Mouse (Mus musculus) thymus, adult 2 months (tissue): ENCODE data around the gene Epgn. TPM values are rescaled to one million over a fixed set of nuclear protein-coding genes. Genes with fewer than 3 reads are reported as not detected.

Experiments used
- DNase-seq: peaks from one replicate; pipeline ENCODE4 v3.0.0; 2021
- H3K27ac ChIP-seq: fragments of 200-500 bp; 2 replicates; pipeline ENCODE4 v1.5.1; 2012; ENCODE audit warnings: low read length, control low read depth; ENCODE audit not compliant: control insufficient read depth, insufficient read depth
- H3K27me3 ChIP-seq: fragments of 200-500 bp; 2 replicates; pipeline ENCODE4 v1.6.1; 2012; ENCODE audit warnings: mild to moderate bottlenecking, low read length, moderate library complexity, mixed read lengths; ENCODE audit not compliant: control insufficient read depth, insufficient read depth
- H3K36me3 ChIP-seq: fragments of 200-500 bp; 2 replicates; pipeline ENCODE4 v1.6.1; 2012; ENCODE audit warnings: mild to moderate bottlenecking, low read length, moderate library complexity; ENCODE audit not compliant: control insufficient read depth, insufficient read depth
- H3K4me1 ChIP-seq: fragments of 200-500 bp; replicated peaks from 2 replicates; pipeline ENCODE4 v1.6.1; 2012; ENCODE audit warnings: low read length; ENCODE audit not compliant: control insufficient read depth, insufficient read depth
- H3K4me3 ChIP-seq: fragments of 200-500 bp; 2 replicates; pipeline ENCODE4 v1.5.1; 2012; ENCODE audit warnings: mild to moderate bottlenecking, low read length, control low read depth, moderate library complexity; ENCODE audit not compliant: control insufficient read depth, insufficient read depth
- CTCF ChIP-seq: fragments of 200-500 bp; IDR thresholded peaks from 2 replicates; pipeline ENCODE4 v1.5.1; 2012; ENCODE audit warnings: mild to moderate bottlenecking, control low read depth, low read length, moderate library complexity, borderline replicate concordance; ENCODE audit not compliant: control insufficient read depth, poor library complexity, insufficient read depth; ENCODE audit errors: extremely low read depth
- POLR2A ChIP-seq: fragments of 200-500 bp; IDR thresholded peaks from 2 replicates; pipeline ENCODE4 v1.6.1; 2012; ENCODE audit warnings: mild to moderate bottlenecking, low read length, control low read depth, moderate library complexity; ENCODE audit not compliant: control insufficient read depth, poor library complexity, insufficient read depth; ENCODE audit errors: extremely low read depth
- WGBS: fragments of 180-500 bp; shearing (Covaris S2); methylation state at CpG from one replicate; pipeline ENCODE4 v1.1.7; 2018; 5-methylcytosine and 5-hydroxymethylcytosine counted together
- polyA plus RNA-seq: library from polyadenylated mRNA; depleted of rRNA; stranded (reverse); fragments of >200 nt; gene quantifications from 2 replicates; pipeline ENCODE4 v1.2.3, GENCODE M21; 2012; rRNA removed

Gene Epgn
- polyA plus RNA-seq, result 0.08 TPM in 1 of 2 replicates, not detected in the other

DNA sequence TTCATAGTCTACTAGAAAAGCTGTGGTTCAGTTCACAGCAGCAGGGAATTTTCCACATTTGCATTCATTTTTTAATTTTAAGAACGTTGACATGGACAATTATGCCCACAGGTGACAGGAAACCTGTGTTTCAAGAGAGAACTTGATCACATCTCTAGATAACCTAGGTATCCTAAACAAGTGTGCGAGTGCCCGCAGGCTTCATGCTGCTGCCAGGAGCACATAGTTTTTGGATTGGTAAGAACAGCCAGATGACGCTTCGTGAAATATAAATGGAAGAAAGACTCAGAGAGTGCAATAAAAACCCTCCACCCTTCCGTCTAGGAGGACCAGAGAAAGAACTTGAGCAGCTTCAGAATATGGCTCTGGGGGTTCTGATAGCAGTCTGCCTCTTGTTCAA, at the start of gene Epgn:
Gene Epgn, plus strand, starts transcription at position 301 of the 400 bp plus-strand sequence.
- H3K36me3 ChIP-seq, result no peaks in the 10 kb centered on the region
- H3K27ac ChIP-seq, result no peak within 1 kb of the TSS
- WGBS, result 85% methylated on average over 6 of the region's 6 CpGs
- TF ChIP-seq CTCF (no peak), POLR2A (no peak)
- H3K4me1 ChIP-seq, result no peaks in the 10 kb centered on the region
- no peak for DNase-seq
- H3K4me3 ChIP-seq, result no peak within 1 kb of the TSS
- no peaks in the 10 kb centered on the region for H3K27me3 ChIP-seq

DNA sequence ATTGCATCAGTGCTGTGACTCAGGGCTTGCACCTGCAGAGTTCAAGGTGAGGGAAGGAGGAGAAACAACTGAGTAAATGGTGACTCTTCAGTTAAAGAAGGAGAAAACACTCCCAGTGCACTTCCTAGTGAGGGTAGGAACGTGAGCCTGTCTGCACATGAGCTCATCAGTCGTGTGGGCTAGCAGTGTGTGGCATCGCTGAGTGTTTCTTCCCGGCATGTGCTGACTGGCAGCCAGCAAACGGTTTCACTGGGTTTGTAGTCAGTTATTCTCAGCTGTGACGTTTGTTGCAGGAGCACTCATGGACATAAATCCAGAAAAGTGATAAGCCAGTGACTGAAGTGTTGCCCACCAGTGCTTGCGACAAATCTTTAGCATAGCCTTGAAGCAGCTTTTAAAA, 47.0 kb upstream of the Epgn start:
- no peaks in the 10 kb centered on the region for H3K27me3 ChIP-seq
- no peaks in the 10 kb centered on the region for H3K36me3 ChIP-seq
- no peak overlapping the region for H3K4me3 ChIP-seq
- 95% methylated on average over 7 of the region's 7 CpGs for WGBS
- no peaks in the 10 kb centered on the region for H3K4me1 ChIP-seq
- no peak overlapping the region for H3K27ac ChIP-seq
- no peak for TF ChIP-seq POLR2A
- TF ChIP-seq CTCF, result no peak
- DNase-seq, result no peak

DNA sequence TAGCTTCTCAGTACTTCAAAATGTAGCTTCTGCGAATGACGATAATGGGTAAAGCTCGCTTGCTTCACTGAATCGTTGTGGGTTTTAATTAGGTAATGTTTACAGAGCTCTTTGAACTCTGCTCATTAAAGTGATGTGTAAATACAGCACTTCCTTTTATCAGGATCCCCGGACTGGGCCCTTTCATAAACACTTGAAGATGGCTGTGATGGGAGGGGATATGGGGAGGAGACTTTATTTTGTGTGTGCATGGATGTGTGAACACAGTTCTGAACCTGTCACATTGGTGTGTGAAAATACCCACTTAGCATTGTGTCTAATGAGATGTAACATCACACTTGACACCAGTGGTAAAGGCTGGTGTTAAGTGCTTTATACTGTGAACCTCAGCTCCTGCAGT, 39.7 kb upstream of the Epgn start:
- no peak overlapping the region for H3K4me3 ChIP-seq
- H3K4me1 ChIP-seq, result no peaks in the 10 kb centered on the region
- H3K27ac ChIP-seq, result no peak overlapping the region
- no peaks in the 10 kb centered on the region for H3K27me3 ChIP-seq
- 89% methylated on average over 5 of the region's 5 CpGs for WGBS
- H3K36me3 ChIP-seq, result no peaks in the 10 kb centered on the region
- TF ChIP-seq CTCF, result no peak
- no peak for TF ChIP-seq POLR2A
- no peak for DNase-seq

DNA sequence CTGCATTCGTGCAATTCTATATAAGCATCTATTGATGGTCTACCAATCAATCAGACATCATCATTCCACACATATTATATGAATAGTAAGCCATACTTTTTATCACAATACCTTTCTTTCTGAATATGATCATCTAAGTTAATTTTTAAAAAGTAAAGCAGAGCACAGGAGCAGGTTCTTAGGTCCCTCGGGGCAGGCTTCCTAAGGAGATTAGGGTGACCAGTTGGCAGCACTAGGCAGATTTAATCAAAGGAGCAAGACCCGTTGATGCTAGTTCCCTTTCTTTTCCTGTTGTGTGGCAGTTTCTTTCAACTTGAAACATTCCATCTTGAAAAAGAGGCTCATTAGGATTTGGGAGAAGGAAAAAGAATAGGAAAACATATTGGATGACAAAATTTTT, 39.1 kb upstream of the Epgn start:
- no peak overlapping the region for H3K4me3 ChIP-seq
- no peak overlapping the region for H3K27ac ChIP-seq
- no peaks in the 10 kb centered on the region for H3K27me3 ChIP-seq
- WGBS, result 96% methylated on average over 3 of the region's 3 CpGs
- H3K36me3 ChIP-seq, result no peaks in the 10 kb centered on the region
- H3K4me1 ChIP-seq, result no peaks in the 10 kb centered on the region
- DNase-seq, result no peak
- TF ChIP-seq POLR2A (no peak), CTCF (no peak)

DNA sequence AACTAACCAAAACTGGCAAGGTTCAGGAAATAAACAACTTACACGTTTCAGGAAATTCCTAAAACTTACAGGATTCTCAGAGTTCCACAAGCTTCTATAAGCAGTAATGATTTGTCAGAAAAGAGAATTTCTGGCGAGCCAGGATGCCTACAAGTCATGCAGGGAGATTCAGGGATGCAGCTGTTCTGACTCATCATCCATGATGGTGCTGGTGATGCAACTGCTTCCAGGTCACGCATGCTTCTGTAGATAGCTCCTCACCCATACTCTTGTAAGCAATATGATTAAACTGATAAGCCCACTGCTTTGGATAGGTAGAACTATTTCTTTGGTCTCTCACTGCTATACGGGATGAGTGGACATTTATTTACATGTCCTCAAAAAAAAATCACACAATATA, 38.7 kb upstream of the Epgn start:
- no peaks in the 10 kb centered on the region for H3K27me3 ChIP-seq
- no peak overlapping the region for H3K27ac ChIP-seq
- TF ChIP-seq POLR2A (no peak), CTCF (no peak)
- no peak for DNase-seq
- 95% methylated on average over 4 of the region's 4 CpGs for WGBS
- no peaks in the 10 kb centered on the region for H3K36me3 ChIP-seq
- H3K4me1 ChIP-seq, result no peaks in the 10 kb centered on the region
- H3K4me3 ChIP-seq, result no peak overlapping the region

DNA sequence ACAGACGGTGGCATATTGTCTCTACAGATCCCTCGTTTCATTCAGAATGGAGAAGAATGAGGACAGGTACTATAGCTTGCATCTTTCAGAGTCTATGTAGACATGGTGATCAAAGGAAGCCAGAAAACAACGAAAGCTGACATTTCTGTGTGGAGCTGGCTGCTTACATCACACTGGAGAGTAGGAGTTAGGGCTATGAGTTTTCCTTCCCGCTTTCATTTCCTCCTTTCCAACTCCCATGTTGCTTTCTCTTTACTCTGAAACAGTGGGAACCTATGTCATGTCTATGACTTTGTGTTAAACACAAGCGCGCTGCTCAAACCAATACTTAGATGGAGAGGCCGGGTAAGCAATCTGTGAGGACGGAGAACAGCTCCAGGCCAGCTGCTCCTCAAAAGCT, 27.3 kb upstream of the Epgn start:
- DNase-seq, result no peak
- WGBS, result 93% methylated on average over 8 of the region's 8 CpGs
- Histone ChIP-seq H3K4me3 (no peak overlapping the region), H3K4me1 (no peaks in the 10 kb centered on the region), H3K27ac (no peak overlapping the region), H3K36me3 (no peaks in the 10 kb centered on the region), H3K27me3 (no peaks in the 10 kb centered on the region)
- no peak for TF ChIP-seq CTCF
- no peak for TF ChIP-seq POLR2A

DNA sequence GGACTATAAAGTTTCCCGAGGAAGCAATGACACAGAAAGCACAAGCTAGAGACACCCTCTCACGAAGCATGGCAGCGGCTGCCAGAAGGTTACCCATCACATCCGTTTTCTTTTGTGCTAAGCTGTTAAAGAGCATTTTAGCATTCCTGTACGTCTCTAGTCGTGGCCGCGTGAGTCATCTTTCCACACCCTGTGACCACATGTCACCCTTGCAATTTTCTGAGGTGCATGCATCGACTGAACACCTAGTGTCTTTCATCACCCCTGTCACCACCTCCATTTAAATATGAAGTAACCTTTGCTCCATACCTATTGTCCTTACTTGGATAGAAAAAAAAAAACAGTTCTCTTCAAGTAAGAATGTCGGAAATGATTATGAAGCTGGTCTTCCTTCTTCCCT, 12.0 kb upstream of the Epgn start:
- Histone ChIP-seq H3K36me3 (no peaks in the 10 kb centered on the region), H3K4me1 (no peaks in the 10 kb centered on the region), H3K27ac (no peak overlapping the region), H3K27me3 (no peaks in the 10 kb centered on the region), H3K4me3 (no peak overlapping the region)
- 92% methylated on average over 10 of the region's 10 CpGs for WGBS
- TF ChIP-seq POLR2A (no peak), CTCF (no peak)
- DNase-seq, result no peak
